9 mouse cellular contexts compared by ENCODE assay signal in genomic region chr10:42583902-42584435, GRCm38 (mm10). TPM values are rescaled to one million over a fixed set of nuclear protein-coding genes. Genes with fewer than 3 reads are reported as not detected.
DNase-seq lines count a peak whose midpoint lies in the region; ATAC-seq lines count a peak whose summit lies in the region.
"Had no signal": no experiment of that assay in that cellular context is flagged by ENCODE, and none has a peak within 500 bp of the region (broad histone marks: within the 10 kb centered on the region; RNA-seq: fewer than 3 reads in every experiment).

No protein-coding gene starts in this region.

- no peak overlapping the region for H3K27ac ChIP-seq in lung, embryonic 16.5 days (ENCODE audit: low read length)
- peak overlapping the region; percentile 97 for H3K27ac ChIP-seq in forebrain, embryonic 10.5 days
- H3K27ac ChIP-seq in limb, embryonic 10.5 days, result no peak overlapping the region
- H3K27ac ChIP-seq in stomach, embryonic 16.5 days (ENCODE audit: low read length), result no peak overlapping the region

- DNase-seq in lung, postnatal 4 days, result no peak
- DNase-seq in forebrain, embryonic 10.5 days (ENCODE audit: extremely low spot score, low spot score), result peak; percentile 56
- no peak for DNase-seq in limb, embryonic 10.5 days (ENCODE audit: low spot score)
- DNase-seq in yolk sac, embryonic 10.5 days (ENCODE audit: low spot score), result no peak

- peaks cover 93% of the 10 kb centered on the region for H3K27me3 ChIP-seq in lung, embryonic 16.5 days (ENCODE audit: control insufficient read depth, insufficient read depth, low read depth, low read length)
- H3K27me3 ChIP-seq in forebrain, embryonic 10.5 days (ENCODE audit: poor library complexity, severe bottlenecking), result peaks cover 98% of the 10 kb centered on the region
- peaks cover 100% of the 10 kb centered on the region for H3K27me3 ChIP-seq in limb, embryonic 10.5 days (ENCODE audit: low read depth, poor library complexity, severe bottlenecking)
- peaks cover 91% of the 10 kb centered on the region for H3K27me3 ChIP-seq in stomach, embryonic 16.5 days (ENCODE audit: control insufficient read depth, insufficient read depth, low read length)

- H3K4me3 ChIP-seq in lung, embryonic 16.5 days (ENCODE audit: low read length), result peak overlapping the region; percentile 30
- H3K4me3 ChIP-seq in forebrain, embryonic 10.5 days, result peak overlapping the region; percentile 79
- H3K4me3 ChIP-seq in limb, embryonic 10.5 days, result peak overlapping the region; percentile 28
- H3K4me3 ChIP-seq in stomach, embryonic 16.5 days (replicated peaks; ENCODE audit: low read length), result peak overlapping the region; percentile 24
- H3K4me3 ChIP-seq: erythroblast, embryonic 14.5 days had no signal

- no peak overlapping the region for H3K9ac ChIP-seq in lung, embryonic 16.5 days (ENCODE audit: low read length)
- no peak overlapping the region for H3K9ac ChIP-seq in stomach, embryonic 16.5 days (ENCODE audit: low read length)

- 1% methylated on average over 32 of the region's 32 CpGs for WGBS in lung, embryonic 16.5 days
- WGBS in forebrain, embryonic 10.5 days, result under 1% methylated on average over 32 of the region's 32 CpGs
- under 1% methylated on average over 32 of the region's 32 CpGs for WGBS in limb, embryonic 10.5 days
- WGBS in stomach, embryonic 16.5 days, result under 1% methylated on average over 32 of the region's 32 CpGs

- no peaks in the 10 kb centered on the region; the same call in 1 of the 2 replicates for H3K9me3 ChIP-seq in lung, embryonic 16.5 days (ENCODE audit: control insufficient read depth, low read length)
- H3K9me3 ChIP-seq in forebrain, embryonic 10.5 days, result no peaks in the 10 kb centered on the region
- 0 out of 2 replicates have a peak, but pooled peaks cover 4% of the 10 kb centered on the region for H3K9me3 ChIP-seq in limb, embryonic 10.5 days (replicated peaks)
- H3K9me3 ChIP-seq in stomach, embryonic 16.5 days (replicated peaks; ENCODE audit: control insufficient read depth, low read length), result 0 out of 2 replicates have a peak, but pooled peaks cover 3% of the 10 kb centered on the region

- H3K4me2 ChIP-seq in lung, embryonic 16.5 days (ENCODE audit: low read depth, low read length), result peak overlapping the region; percentile 39; the same call in 1 of the 2 replicates
- 0 out of 2 replicates have a peak overlapping the region, but pooled peaks have one; percentile 20 for H3K4me2 ChIP-seq in stomach, embryonic 16.5 days (ENCODE audit: low read depth, low read length)

- H3K4me1 ChIP-seq in lung, embryonic 16.5 days (replicated peaks; ENCODE audit: control insufficient read depth, insufficient read depth, low read length), result peaks cover 16% of the 10 kb centered on the region
- peaks cover 89% of the 10 kb centered on the region for H3K4me1 ChIP-seq in forebrain, embryonic 10.5 days
- H3K4me1 ChIP-seq in limb, embryonic 10.5 days, result peaks cover 46% of the 10 kb centered on the region
- H3K4me1 ChIP-seq in stomach, embryonic 16.5 days (ENCODE audit: control insufficient read depth, insufficient read depth, low read length), result peaks cover 3% of the 10 kb centered on the region; the same call in 1 of the 2 replicates

- H3K36me3 ChIP-seq in lung, embryonic 16.5 days (ENCODE audit: control insufficient read depth, insufficient read depth, low read length), result no peaks in the 10 kb centered on the region
- H3K36me3 ChIP-seq in forebrain, embryonic 10.5 days (replicated peaks), result peaks cover 34% of the 10 kb centered on the region
- no peaks in the 10 kb centered on the region for H3K36me3 ChIP-seq in limb, embryonic 10.5 days
- no peaks in the 10 kb centered on the region for H3K36me3 ChIP-seq in stomach, embryonic 16.5 days (ENCODE audit: control insufficient read depth, insufficient read depth, low read length)

- no peak for ATAC-seq in lung, embryonic 16.5 days (ENCODE audit: low read depth)
- no peak for ATAC-seq in stomach, embryonic 16.5 days (ENCODE audit: insufficient read depth, low FRiP score)
- ATAC-seq in granulocyte monocyte progenitor cell, adult 5-6 weeks (replicated peaks; ENCODE audit: poor library complexity, severe bottlenecking), result no peak

RNA-seq across cellular contexts. Expression of gene Ostm1, which starts 0.3 kb away (rescaled TPM):
- 13.3 and 14.7 TPM in 2 replicates for polyA plus RNA-seq in lung, embryonic 16.5 days (2015; fragmentation: Nextera tagmentation; extraction: Ambion mirVana)
- polyA plus RNA-seq in forebrain, embryonic 10.5 days (2016; fragmentation: Nextera tagmentation; extraction: Ambion mirVana), result 44.2 and 44.7 TPM in 2 replicates
- 8.4 and 8.9 TPM in 2 replicates for polyA plus RNA-seq in limb, embryonic 10.5 days (2016; fragmentation: Nextera tagmentation; extraction: Ambion mirVana)
- 13.5 and 13.8 TPM in 2 replicates for polyA plus RNA-seq in stomach, embryonic 16.5 days (2015; fragmentation: Nextera tagmentation; extraction: Ambion mirVana)
- total RNA-seq in granulocyte monocyte progenitor cell, adult 5-6 weeks (2014; fragmentation: Nextera tagmentation), result 28.9 and 33.4 TPM in 2 replicates
- 47.2 and 48.5 TPM in 2 replicates for total RNA-seq in granulocyte monocyte progenitor cell, adult 5-6 weeks (2017)

RNA-seq across cellular contexts. Expression of gene Nr2e1, which starts 0.5 kb away (rescaled TPM):
- polyA plus RNA-seq in lung, embryonic 16.5 days (2015; fragmentation: Nextera tagmentation; extraction: Ambion mirVana), result not detected in 2 replicates
- polyA plus RNA-seq in forebrain, embryonic 10.5 days (2016; fragmentation: Nextera tagmentation; extraction: Ambion mirVana), result 80.9 and 87.7 TPM in 2 replicates
- not detected in 2 replicates for polyA plus RNA-seq in limb, embryonic 10.5 days (2016; fragmentation: Nextera tagmentation; extraction: Ambion mirVana)
- not detected in 2 replicates for polyA plus RNA-seq in stomach, embryonic 16.5 days (2015; fragmentation: Nextera tagmentation; extraction: Ambion mirVana)
- not detected in 2 replicates for total RNA-seq in granulocyte monocyte progenitor cell, adult 5-6 weeks (2014; fragmentation: Nextera tagmentation)
- total RNA-seq in granulocyte monocyte progenitor cell, adult 5-6 weeks (2017), result not detected in 2 replicates
- polyA plus RNA-seq: erythroblast, embryonic 14.5 days; neural tube, embryonic 14.5 days had no signal

Comparison
In these comparisons a context has a peak if more than half of its experiments do, and no peak if none do; other contexts are left out.
1. H3K4me3 ChIP-seq: peak in every context shown above with its lines; median percentile 79 in forebrain, embryonic 10.5 days; 30 in lung, embryonic 16.5 days; 28 in limb, embryonic 10.5 days; 24 in stomach, embryonic 16.5 days.
2. RNA of gene Nr2e1, which starts 0.5 kb away (polyA plus RNA-seq): 80.9 to 87.7 TPM in forebrain, embryonic 10.5 days; not detected in lung, embryonic 16.5 days, not detected in limb, embryonic 10.5 days and not detected in stomach, embryonic 16.5 days; every median in the first group is over 10 times any median in the second.